Mouse (Mus musculus) cerebellum, adult (tissue): ENCODE measurements around the gene Rasa3.

Experiments
- ATAC-seq: cut with Nextera tagmentation; 2 replicates; pipeline ENCODE4 v1.9.2; 2017; ENCODE audit warnings: mild to moderate bottlenecking, moderate library complexity, mixed read lengths; ENCODE audit not compliant: insufficient number of reproducible peaks, low FRiP score, low TSS enrichment

The Rasa3 gene

GRCm38 (mm10) chr8:13584652-13585051, 92.8 kb downstream of the Rasa3 start:
- no peak for ATAC-seq

GRCm38 (mm10) chr8:13577869-13578268, 99.5 kb downstream of the Rasa3 start:
- ATAC-seq = no peak

- ATAC-seq = no peak
Observed at GRCm38 (mm10) chr8:13571999-13572398, 105.4 kb downstream of the Rasa3 start.

GRCm38 (mm10) chr8:13562118-13562517, 115.3 kb downstream of the Rasa3 start, which contains the start of gene 1700029H14Rik:
TSS of gene 1700029H14Rik (minus strand) at chr8:13562461.
- ATAC-seq = no peak

GRCm38 (mm10) chr8:13557526-13557925, 119.9 kb downstream of the Rasa3 start:
- no peak for ATAC-seq

- no peak for ATAC-seq
Observed at GRCm38 (mm10) chr8:13551574-13551830, 125.9 kb downstream of the Rasa3 start.

GRCm38 (mm10) chr8:13550718-13551573, 126.5 kb downstream of the Rasa3 start:
- peak; percentile 75 for ATAC-seq

GRCm38 (mm10) chr8:13548831-13549230, 128.6 kb downstream of the Rasa3 start:
- no peak; the same call in 1 of the 2 replicates for ATAC-seq

GRCm38 (mm10) chr8:13548235-13548634, 129.2 kb downstream of the Rasa3 start:
- no peak for ATAC-seq

- ATAC-seq = no peak
Observed at GRCm38 (mm10) chr8:13546421-13546820, 131.0 kb downstream of the Rasa3 start.

GRCm38 (mm10) chr8:13541526-13541925, 135.9 kb downstream of the Rasa3 start:
- ATAC-seq = no peak

- ATAC-seq = no peak
Observed at GRCm38 (mm10) chr8:13540122-13540521, 137.3 kb downstream of the Rasa3 start.

- 0 out of 2 replicates have a peak, but pooled peaks have one; percentile 36 for ATAC-seq
Observed at GRCm38 (mm10) chr8:13538821-13539220, 138.6 kb downstream of the Rasa3 start.

GRCm38 (mm10) chr8:13537102-13537501, 140.3 kb downstream of the Rasa3 start:
- no peak for ATAC-seq

GRCm38 (mm10) chr8:13533123-13533522, 144.3 kb downstream of the Rasa3 start:
- ATAC-seq = no peak

- ATAC-seq = no peak
Observed at GRCm38 (mm10) chr8:13531602-13532171, 145.7 kb downstream of the Rasa3 start.

GRCm38 (mm10) chr8:13530941-13531340, 146.5 kb downstream of the Rasa3 start:
- peak; percentile 78 for ATAC-seq

GRCm38 (mm10) chr8:13530401-13530800, 147.0 kb downstream of the Rasa3 start:
- peak; percentile 21; the same call in 1 of the 2 replicates for ATAC-seq

GRCm38 (mm10) chr8:13529891-13530316, 147.5 kb downstream of the Rasa3 start:
- ATAC-seq = peak; percentile 82

GRCm38 (mm10) chr8:13529011-13529840, 148.2 kb downstream of the Rasa3 start:
- no peak for ATAC-seq

GRCm38 (mm10) chr8:13521392-13521791, 156.0 kb downstream of the Rasa3 start:
- no peak for ATAC-seq
